Mouse (Mus musculus) myocyte (in vitro differentiated cells): Measurements from ENCODE around the gene Aatk. TPM values are rescaled to one million over a fixed set of nuclear protein-coding genes. Genes with fewer than 3 reads are reported as not detected.
A peak's percentile ranks its signal among the peaks of the same experiment; 100 is the strongest.

Source experiments
- H3K27me3 ChIP-seq: one replicate; pipeline ENCODE4 v1.6.1; 2011; ENCODE audit not compliant: control insufficient read depth, insufficient read depth, insufficient read length
- H3K36me3 ChIP-seq: one replicate; pipeline ENCODE4 v1.6.1; 2011; ENCODE audit not compliant: control insufficient read depth, insufficient read depth
- H3K4me2 ChIP-seq: one replicate; pipeline ENCODE4 v1.6.1; 2011; ENCODE audit warnings: low read depth, control low read depth
- H3K4me3 ChIP-seq: one replicate; pipeline ENCODE4 v1.5.1; 2011; ENCODE audit warnings: mild to moderate bottlenecking, control low read depth, moderate library complexity
- H3K79me2 ChIP-seq: one replicate; pipeline ENCODE4 v1.6.1; 2011; ENCODE audit not compliant: control insufficient read depth, insufficient read depth
- H3ac ChIP-seq: one replicate; pipeline ENCODE4 v1.6.1; 2011; ENCODE audit not compliant: control insufficient read depth, insufficient read length
- CEBPB ChIP-seq: IDR thresholded peaks from 2 replicates; pipeline ENCODE4 v1.6.1; 2011; ENCODE audit warnings: mild to moderate bottlenecking, moderate library complexity; ENCODE audit not compliant: poor library complexity, insufficient read depth, severe bottlenecking
- E2F4 ChIP-seq: IDR thresholded peaks from one replicate; pipeline ENCODE4 v1.6.1; 2011; ENCODE audit warnings: mild to moderate bottlenecking, control low read depth, moderate library complexity; ENCODE audit not compliant: insufficient read depth
- MAX ChIP-seq: IDR thresholded peaks from one replicate; pipeline ENCODE4 v1.6.1; 2011; ENCODE audit warnings: low read depth, mild to moderate bottlenecking, control low read depth
- MYOD1 ChIP-seq, 3 experiments: IDR thresholded peaks; one replicate each; pipeline ENCODE4 v1.6.1; 2011; ENCODE audit warnings: control low read depth in 2 of 3, low read depth in 2 of 3, mild to moderate bottlenecking in 2 of 3, moderate library complexity in 1 of 3; ENCODE audit not compliant: insufficient read length in 2 of 3, control insufficient read depth in 1 of 3
- MYOG ChIP-seq, 3 experiments: IDR thresholded peaks; one replicate each; pipeline ENCODE4 v1.6.1; 2011; ENCODE audit warnings: control low read depth in 2 of 3, low read depth in 2 of 3, mild to moderate bottlenecking in 2 of 3; ENCODE audit not compliant: insufficient read length in 2 of 3, control insufficient read depth in 1 of 3, insufficient read depth in 1 of 3
- POLR2A ChIP-seq: IDR thresholded peaks from one replicate; pipeline ENCODE4 v1.6.1; 2011; ENCODE audit warnings: low read depth, mild to moderate bottlenecking, control low read depth, moderate library complexity; ENCODE audit not compliant: insufficient read length
- POLR2AphosphoS2 ChIP-seq: IDR thresholded peaks from one replicate; pipeline ENCODE4 v1.6.1; 2011; ENCODE audit warnings: low read depth, control low read depth; ENCODE audit not compliant: insufficient read length
- REST ChIP-seq: IDR thresholded peaks from one replicate; pipeline ENCODE4 v1.6.1; 2011; ENCODE audit warnings: mild to moderate bottlenecking, control low read depth, moderate library complexity; ENCODE audit not compliant: insufficient read depth, insufficient read length
- SRF ChIP-seq: IDR thresholded peaks from one replicate; pipeline ENCODE4 v1.6.1; 2011; ENCODE audit warnings: low read depth; ENCODE audit not compliant: control insufficient read depth, insufficient read length
- TCF12 ChIP-seq: IDR thresholded peaks from one replicate; pipeline ENCODE4 v1.6.1; 2011; ENCODE audit warnings: mild to moderate bottlenecking, control low read depth; ENCODE audit not compliant: poor library complexity, insufficient read depth, severe bottlenecking
- TCF3 ChIP-seq: IDR thresholded peaks from one replicate; pipeline ENCODE4 v1.6.1; 2011; ENCODE audit warnings: low read depth, control low read depth; ENCODE audit not compliant: insufficient read length
- USF1 ChIP-seq: IDR thresholded peaks from one replicate; pipeline ENCODE4 v1.6.1; 2011; ENCODE audit warnings: low read depth, mild to moderate bottlenecking, control low read depth, moderate library complexity
- polyA plus RNA-seq: library from polyadenylated mRNA; unstranded; fragments of >200 nt; fragmentation: generic; extraction: Trizol; gene quantifications from one replicate; pipeline ENCODE4 v1.2.1, GENCODE M21; 2012; ENCODE audit warnings: missing spikeins

Aatk gene
- polyA plus RNA-seq, 1 experiment, result 0.26 TPM

GRCm38 (mm10) chr11:120042141-120042838, 4.7 kb downstream of the Aatk start:
- Histone ChIP-seq H3K4me2 (no peak overlapping the region), H3K79me2 (no peaks in the 10 kb centered on the region), H3K4me3 (no peak overlapping the region), H3K36me3 (no peaks in the 10 kb centered on the region), H3ac (no peak overlapping the region), H3K27me3 (peaks cover 74% of the 10 kb centered on the region)
- TF ChIP-seq MYOD1 (IDR thresholded peaks at IDR 0.05; ENCODE audit: control insufficient read depth in 1 of 3, insufficient read length in 2 of 3, low read depth in 2 of 3) (peak in 1 of 3 experiments; percentile 12), MAX (no peak)

- H3K79me2 ChIP-seq, result no peaks in the 10 kb centered on the region
- H3K27me3 ChIP-seq, result peaks cover 74% of the 10 kb centered on the region
- no peak overlapping the region for H3ac ChIP-seq
- no peak for TF ChIP-seq CEBPB
- no peak for TF ChIP-seq POLR2A
- no peak for TF ChIP-seq MYOG (IDR thresholded peaks at IDR 0.05; ENCODE audit: control insufficient read depth in 1 of 3, insufficient read depth in 1 of 3, insufficient read length in 2 of 3, low read depth in 2 of 3)
- TF ChIP-seq E2F4, result no peak
- TF ChIP-seq TCF3, result no peak
- no peak for TF ChIP-seq MAX
- no peak for TF ChIP-seq MYOD1 (IDR thresholded peaks at IDR 0.05; ENCODE audit: control insufficient read depth in 1 of 3, insufficient read length in 2 of 3, low read depth in 2 of 3)
- TF ChIP-seq TCF12, result no peak
- no peak for TF ChIP-seq REST
- TF ChIP-seq USF1, result no peak
- no peak overlapping the region for H3K4me2 ChIP-seq
- no peaks in the 10 kb centered on the region for H3K36me3 ChIP-seq
- no peak overlapping the region for H3K4me3 ChIP-seq
Measured at GRCm38 (mm10) chr11:120041191-120042123, 5.5 kb downstream of the Aatk start.

GRCm38 (mm10) chr11:120040440-120040839, 6.5 kb downstream of the Aatk start:
- H3K4me3 ChIP-seq, result no peak overlapping the region
- no peaks in the 10 kb centered on the region for H3K36me3 ChIP-seq
- H3ac ChIP-seq, result no peak overlapping the region
- peaks cover 74% of the 10 kb centered on the region for H3K27me3 ChIP-seq
- no peak for TF ChIP-seq TCF12
- no peak overlapping the region for H3K4me2 ChIP-seq
- no peaks in the 10 kb centered on the region for H3K79me2 ChIP-seq

- Histone ChIP-seq H3K27me3 (peaks cover 68% of the 10 kb centered on the region), H3K79me2 (no peaks in the 10 kb centered on the region), H3K4me3 (no peak overlapping the region), H3ac (no peak overlapping the region), H3K36me3 (no peaks in the 10 kb centered on the region), H3K4me2 (no peak overlapping the region)
- TF ChIP-seq POLR2A (no peak), SRF (no peak), MAX (no peak), TCF12 (no peak), CEBPB (no peak), POLR2AphosphoS2 (no peak)
Measured at GRCm38 (mm10) chr11:120039581-120039980, 7.4 kb downstream of the Aatk start.

- Histone ChIP-seq H3K27me3 (peaks cover 68% of the 10 kb centered on the region), H3K4me2 (no peak overlapping the region), H3ac (no peak overlapping the region), H3K36me3 (no peaks in the 10 kb centered on the region), H3K4me3 (no peak overlapping the region), H3K79me2 (no peaks in the 10 kb centered on the region)
- TF ChIP-seq CEBPB (no peak), MYOG (IDR thresholded peaks at IDR 0.05; ENCODE audit: control insufficient read depth in 1 of 3, insufficient read depth in 1 of 3, insufficient read length in 2 of 3, low read depth in 2 of 3) (no peak), TCF12 (no peak), SRF (no peak), TCF3 (no peak), MYOD1 (IDR thresholded peaks at IDR 0.05; ENCODE audit: control insufficient read depth in 1 of 3, insufficient read length in 2 of 3, low read depth in 2 of 3) (no peak), REST (no peak), E2F4 (no peak), POLR2A (no peak), MAX (no peak), USF1 (no peak), POLR2AphosphoS2 (no peak)
Measured at GRCm38 (mm10) chr11:120034762-120035161, 12.2 kb downstream of the Aatk start.
